Mouse (Mus musculus) cerebellum, adult 2 months (tissue): ENCODE measurements around the gene Cxcl10.

Experiments used
- CTCF ChIP-seq: fragments of 200-500 bp; IDR thresholded peaks from 2 replicates; pipeline ENCODE4 v1.5.1; 2011; ENCODE audit warnings: low read depth, mild to moderate bottlenecking, control low read depth, low read length, moderate library complexity, borderline replicate concordance; ENCODE audit not compliant: insufficient read depth
- POLR2A ChIP-seq: fragments of 200-500 bp; IDR thresholded peaks from 2 replicates; pipeline ENCODE4 v1.6.1; 2011; ENCODE audit warnings: low read length, control low read depth, borderline replicate concordance; ENCODE audit not compliant: insufficient read depth

GRCm38 (mm10) chr5:92358767-92359455 is 10.2 kb upstream of the Cxcl10 start:
- TF ChIP-seq POLR2A: no peak
- TF ChIP-seq CTCF: no peak
